Mouse (Mus musculus) forebrain, embryonic 10.5 days (tissue): ENCODE measurements around the gene Zswim7. TPM values are rescaled to one million over a fixed set of nuclear protein-coding genes. Genes with fewer than 3 reads are reported as not detected.
"Not testable (repeated sequence)": the region's sequence is repeated elsewhere in the genome, so short reads cannot be mapped to it uniquely, and the experiment has no call there.

Experiments used
- DNase-seq: peaks from one replicate; pipeline ENCODE4 v3.0.0-alpha.2; 2017; ENCODE audit warnings: low spot score; ENCODE audit errors: extremely low spot score
- H3K27ac ChIP-seq: fragments of 300-500 bp; sonication (generic); 2 replicates; pipeline ENCODE4 v1.5.1; 2016; ENCODE audit warnings: mild to moderate bottlenecking
- H3K27me3 ChIP-seq: fragments of 300-500 bp; sonication (generic); 2 replicates; pipeline ENCODE4 v1.6.1; 2016; ENCODE audit warnings: mild to moderate bottlenecking; ENCODE audit not compliant: poor library complexity, severe bottlenecking
- H3K36me3 ChIP-seq: fragments of 300-500 bp; sonication (generic); replicated peaks from 2 replicates; pipeline ENCODE4 v1.6.1; 2016; ENCODE audit warnings: mild to moderate bottlenecking, moderate library complexity
- H3K4me1 ChIP-seq: fragments of 300-500 bp; sonication (generic); 2 replicates; pipeline ENCODE4 v1.6.1; 2016
- H3K4me3 ChIP-seq: fragments of 300-500 bp; sonication (generic); 2 replicates; pipeline ENCODE4 v1.5.1; 2016; ENCODE audit warnings: mild to moderate bottlenecking, moderate library complexity
- H3K9me3 ChIP-seq: fragments of 300-500 bp; sonication (generic); 2 replicates; pipeline ENCODE4 v1.6.1; 2016; ENCODE audit warnings: mild to moderate bottlenecking, moderate library complexity
- WGBS: fragments of 180-500 bp; shearing (Covaris S2); methylation state at CpG from one replicate; pipeline ENCODE4 v1.1.7; 2016; 5-methylcytosine and 5-hydroxymethylcytosine counted together
- polyA plus RNA-seq: library from polyadenylated mRNA; unstranded; fragments of >200 nt; fragmentation: Nextera tagmentation; extraction: Ambion mirVana; gene quantifications from 2 replicates; pipeline ENCODE4 v1.2.1, GENCODE M21; 2016

Zswim7 gene
- 13.6 and 15.1 TPM in 2 replicates for polyA plus RNA-seq

DNA sequence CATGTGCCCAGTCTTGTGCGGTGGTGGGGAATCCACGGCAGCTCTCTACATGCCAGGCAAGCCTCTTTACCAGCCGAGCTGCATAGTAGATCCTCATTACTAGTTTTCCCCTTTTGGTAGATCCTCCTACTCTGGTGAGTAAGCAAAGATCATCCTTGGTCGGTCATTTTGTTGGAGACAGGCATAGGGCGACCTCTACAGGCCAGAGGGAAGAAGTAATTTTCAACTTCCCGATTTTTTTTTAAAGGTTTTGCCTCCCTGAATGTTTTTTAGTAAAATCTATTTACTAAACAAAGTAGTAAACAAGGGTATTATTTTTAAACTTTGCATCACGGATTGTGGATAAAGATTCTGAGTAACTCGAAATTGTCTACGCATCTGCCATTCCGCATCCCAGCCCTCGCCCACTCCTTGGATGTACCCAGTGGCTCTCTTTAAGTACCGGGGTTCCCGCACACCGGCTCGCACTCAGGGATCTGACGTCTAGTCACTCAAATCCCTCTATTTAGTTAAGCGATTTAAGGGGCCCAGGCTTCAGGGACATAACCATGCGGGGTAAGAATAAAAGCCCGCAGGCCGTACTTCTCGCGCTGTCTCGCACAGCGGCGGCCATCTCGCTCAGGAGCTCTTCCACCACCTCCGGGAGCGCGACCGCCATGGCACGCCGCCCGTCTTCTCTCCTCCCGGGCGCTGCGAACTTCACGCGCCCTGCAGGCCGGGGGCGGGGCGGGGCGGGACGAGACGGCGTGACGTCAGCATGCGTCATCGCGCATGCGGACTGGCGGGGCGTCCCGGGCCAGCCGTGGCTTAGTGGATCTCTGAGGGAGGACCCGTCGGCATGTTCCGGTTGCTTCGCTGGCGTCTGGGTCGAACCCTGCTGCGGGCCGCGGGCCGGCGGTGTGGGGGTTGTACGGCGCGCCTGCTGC, at the start of gene Zswim7, which contains the start of gene Ttc19:
Gene Zswim7, minus strand, starts transcription at position 701 of the 926 bp plus-strand sequence.
Gene Ttc19, plus strand, starts transcription at position 799 of the 926 bp plus-strand sequence.
- peaks cover 25% of the 10 kb centered on the region for H3K36me3 ChIP-seq
- no peaks in the 10 kb centered on the region for H3K27me3 ChIP-seq
- H3K4me1 ChIP-seq = peaks cover 16% of the 10 kb centered on the region
- no peaks in the 10 kb centered on the region for H3K9me3 ChIP-seq
- peak within 1 kb of the TSS; percentile 92 for H3K4me3 ChIP-seq
- under 1% methylated on average over 68 of the region's 68 CpGs for WGBS
- DNase-seq = peak; percentile 92
- H3K27ac ChIP-seq = peak within 1 kb of the TSS; percentile 91

DNA sequence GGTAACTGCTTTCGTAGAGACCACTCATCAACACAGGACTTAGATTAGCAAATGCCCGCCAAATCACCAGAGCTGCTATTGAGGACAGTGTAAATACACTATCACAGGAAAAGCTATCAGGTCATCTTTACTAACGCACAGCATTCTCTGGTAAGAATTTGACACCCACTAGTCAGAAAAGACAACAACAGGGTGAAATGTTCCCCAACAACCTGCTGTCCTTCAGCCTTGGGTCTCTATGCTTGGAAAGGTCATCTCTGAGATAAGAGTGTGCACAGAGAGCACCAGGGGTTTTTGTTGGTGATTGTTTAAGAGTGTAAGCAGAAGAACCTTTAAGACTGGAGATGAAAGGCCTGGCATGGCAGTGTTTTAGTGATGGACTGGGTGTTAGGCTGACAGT, 42.5 kb upstream of the Zswim7 start:
- Histone ChIP-seq H3K27me3 (no peaks in the 10 kb centered on the region), H3K4me1 (no peaks in the 10 kb centered on the region), H3K9me3 (no peaks in the 10 kb centered on the region), H3K27ac (no peak overlapping the region), H3K4me3 (no peak overlapping the region), H3K36me3 (peaks cover 99% of the 10 kb centered on the region)
- 93% methylated on average over 3 of the region's 3 CpGs for WGBS
- no peak for DNase-seq

DNA sequence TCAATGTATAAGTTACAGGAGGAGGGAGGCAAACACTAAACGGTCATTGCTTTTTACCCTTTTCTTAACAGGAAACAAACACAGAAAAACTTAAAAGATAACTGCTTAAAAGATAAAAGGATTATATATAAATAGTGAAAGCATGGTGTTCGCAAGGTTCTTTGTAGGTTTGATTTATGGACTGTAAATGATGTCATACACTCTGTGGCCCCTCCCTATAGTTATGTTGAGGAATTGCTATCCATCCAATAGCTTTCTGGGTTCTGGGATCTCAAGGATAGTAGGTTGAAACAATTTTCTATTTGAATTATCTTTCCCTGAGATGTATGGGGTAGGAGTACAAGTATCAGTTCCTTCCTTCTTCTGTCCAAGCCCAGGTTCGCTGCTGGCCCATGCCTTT, 38.9 kb upstream of the Zswim7 start:
- no peak for DNase-seq
- no peaks in the 10 kb centered on the region for H3K9me3 ChIP-seq
- H3K36me3 ChIP-seq = peaks cover 99% of the 10 kb centered on the region
- no peak overlapping the region for H3K4me3 ChIP-seq
- no peaks in the 10 kb centered on the region for H3K4me1 ChIP-seq
- WGBS = 96% methylated on average over 3 of the region's 3 CpGs
- no peaks in the 10 kb centered on the region for H3K27me3 ChIP-seq
- no peak overlapping the region for H3K27ac ChIP-seq

DNA sequence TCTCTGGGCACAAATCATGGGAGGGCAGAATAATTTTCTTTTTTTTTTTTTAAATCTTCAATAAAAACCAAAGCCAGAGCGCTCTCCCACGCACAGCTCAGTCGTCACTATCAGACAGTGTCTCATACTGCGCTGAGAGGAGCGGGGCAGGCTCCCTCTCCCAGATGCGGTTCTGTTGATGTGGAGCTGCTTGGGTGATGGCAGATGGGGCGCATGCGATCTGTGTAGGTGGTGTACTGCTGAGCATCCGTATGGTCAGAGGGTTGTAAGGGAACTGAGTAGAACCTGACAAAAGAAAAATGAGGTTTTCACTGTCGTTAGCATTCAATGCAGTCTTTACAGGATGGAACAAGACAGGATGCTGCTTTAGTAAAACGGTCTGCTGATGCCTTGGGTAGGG, 36.6 kb upstream of the Zswim7 start:
- 89% methylated on average over 11 of the region's 11 CpGs for WGBS
- no peak overlapping the region for H3K27ac ChIP-seq
- DNase-seq = no peak
- H3K9me3 ChIP-seq = no peaks in the 10 kb centered on the region
- no peak overlapping the region for H3K4me3 ChIP-seq
- peaks cover 99% of the 10 kb centered on the region for H3K36me3 ChIP-seq
- H3K4me1 ChIP-seq = no peaks in the 10 kb centered on the region
- no peaks in the 10 kb centered on the region for H3K27me3 ChIP-seq

DNA sequence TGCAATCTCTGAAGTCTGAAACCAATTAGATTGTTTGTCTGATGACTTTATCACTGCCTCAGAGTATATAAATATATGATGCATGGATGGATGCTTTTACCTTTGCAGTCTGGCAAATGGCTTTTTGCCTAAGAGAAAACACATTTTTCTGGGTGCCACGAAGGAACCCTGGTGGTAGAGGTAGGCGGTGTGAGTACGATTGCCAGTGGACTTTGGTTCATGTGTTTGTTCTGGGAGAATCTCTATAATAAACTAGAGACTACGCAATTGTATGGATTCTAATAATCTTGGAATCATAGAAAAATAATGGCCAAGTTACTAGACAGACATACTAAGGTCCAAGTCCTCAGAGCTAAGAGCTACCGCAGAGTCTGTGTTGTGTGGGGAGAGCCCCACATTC, 33.8 kb upstream of the Zswim7 start:
- H3K36me3 ChIP-seq = peaks cover 93% of the 10 kb centered on the region
- H3K4me3 ChIP-seq = no peak overlapping the region
- no peaks in the 10 kb centered on the region for H3K27me3 ChIP-seq
- no peak overlapping the region for H3K27ac ChIP-seq
- DNase-seq = no peak
- H3K4me1 ChIP-seq = no peaks in the 10 kb centered on the region
- H3K9me3 ChIP-seq = no peaks in the 10 kb centered on the region
- 95% methylated on average over 5 of the region's 5 CpGs for WGBS

DNA sequence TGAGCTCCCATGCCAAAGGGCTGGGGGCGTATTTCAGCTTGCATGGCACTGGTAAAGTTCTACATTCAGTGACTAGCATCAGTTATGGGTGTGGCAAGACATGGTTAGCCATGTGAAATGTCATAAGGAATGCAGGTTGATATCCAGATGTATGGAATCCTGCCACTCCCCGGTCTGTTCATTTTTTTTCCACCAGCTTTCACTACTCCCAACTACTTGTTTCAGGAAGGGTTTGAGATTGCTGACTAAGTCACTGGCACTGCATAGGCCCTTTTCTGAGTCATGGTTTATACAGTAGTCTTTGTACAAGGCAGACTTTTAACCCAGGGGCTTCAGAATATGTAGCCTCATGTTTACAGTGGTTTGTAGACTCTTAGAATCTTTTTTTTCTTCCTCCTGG, 28.1 kb upstream of the Zswim7 start:
- H3K9me3 ChIP-seq = no peaks in the 10 kb centered on the region
- H3K4me3 ChIP-seq = no peak overlapping the region
- DNase-seq = no peak
- peaks cover 72% of the 10 kb centered on the region for H3K36me3 ChIP-seq
- no peak overlapping the region for H3K27ac ChIP-seq
- no peaks in the 10 kb centered on the region for H3K4me1 ChIP-seq
- H3K27me3 ChIP-seq = no peaks in the 10 kb centered on the region
- WGBS = 93% methylated on average over 2 of the region's 2 CpGs

DNA sequence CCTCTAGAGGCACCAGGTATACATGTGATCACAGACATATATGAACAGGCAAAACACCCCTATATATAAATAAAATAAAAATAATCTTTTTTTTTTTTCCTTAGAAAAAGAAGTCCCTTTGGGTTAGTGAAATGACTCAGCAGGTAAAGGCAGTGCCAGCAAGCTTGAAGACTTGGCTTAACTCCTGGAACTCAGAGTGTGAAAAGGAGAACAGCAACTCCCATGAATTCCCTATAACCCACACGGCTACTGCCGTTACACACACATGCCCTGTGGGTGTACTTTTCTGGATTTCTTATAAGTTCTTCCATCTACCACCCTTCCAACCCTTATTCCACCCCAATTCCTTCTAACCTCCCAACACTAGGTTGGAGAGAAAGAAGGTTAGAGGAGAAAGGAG, 24.7 kb upstream of the Zswim7 start:
- Histone ChIP-seq H3K9me3 (no peaks in the 10 kb centered on the region), H3K4me1 (peaks cover 5% of the 10 kb centered on the region; the same call in 1 of the 2 replicates), H3K27ac (no peak overlapping the region), H3K36me3 (peaks cover 44% of the 10 kb centered on the region), H3K27me3 (no peaks in the 10 kb centered on the region), H3K4me3 (no peak overlapping the region)
- WGBS = 97% methylated on average over 2 of the region's 2 CpGs
- no peak for DNase-seq

DNA sequence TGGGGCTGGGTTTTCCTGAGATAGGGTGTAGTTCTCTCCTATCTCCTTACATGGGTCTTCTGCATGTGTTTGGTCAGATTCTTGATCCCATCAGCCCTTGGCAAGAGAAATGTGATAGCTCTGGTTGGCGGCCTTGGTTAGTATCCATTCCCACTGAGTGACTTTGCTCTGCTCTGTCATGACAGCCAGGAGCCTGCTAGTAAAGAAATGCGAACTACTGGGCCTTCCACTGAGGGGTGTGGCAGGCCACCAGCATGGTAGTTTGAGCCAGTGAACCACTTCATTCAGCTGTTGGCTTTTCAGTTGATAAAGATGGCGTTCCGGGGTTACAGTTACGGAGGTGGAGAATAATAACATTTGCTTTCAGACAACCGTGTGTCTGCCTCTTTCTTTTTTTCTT, 17.7 kb upstream of the Zswim7 start:
- H3K27me3 ChIP-seq = no peaks in the 10 kb centered on the region
- H3K9me3 ChIP-seq = no peaks in the 10 kb centered on the region
- no peak overlapping the region for H3K27ac ChIP-seq
- peaks cover 23% of the 10 kb centered on the region for H3K36me3 ChIP-seq
- no peak for DNase-seq
- no peak overlapping the region for H3K4me3 ChIP-seq
- 89% methylated on average over 6 of the region's 6 CpGs for WGBS
- peaks cover 5% of the 10 kb centered on the region; the same call in 1 of the 2 replicates for H3K4me1 ChIP-seq

DNA sequence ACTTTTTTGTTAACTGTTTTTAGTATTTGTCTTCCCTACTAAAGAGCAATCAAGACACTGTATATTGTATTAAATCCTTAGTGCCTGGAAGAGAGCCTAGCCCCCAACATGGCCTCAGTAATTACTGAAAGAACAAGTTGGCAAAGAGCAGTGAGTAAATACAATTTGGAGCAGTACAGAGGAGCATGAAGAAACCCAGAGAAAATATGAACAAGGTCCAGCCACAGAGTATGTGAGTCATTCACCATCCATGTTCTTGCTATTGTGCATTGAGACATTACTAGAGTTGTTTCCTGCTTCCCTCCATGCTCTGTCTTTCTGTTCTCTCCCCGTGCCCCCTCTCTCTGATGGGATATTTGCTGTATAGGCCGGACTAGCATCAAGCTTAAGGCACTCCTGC, 12.9 kb upstream of the Zswim7 start:
- Histone ChIP-seq H3K36me3 (peaks cover 45% of the 10 kb centered on the region), H3K4me3 (no peak overlapping the region), H3K27ac (no peak overlapping the region), H3K9me3 (no peaks in the 10 kb centered on the region), H3K27me3 (no peaks in the 10 kb centered on the region), H3K4me1 (no peaks in the 10 kb centered on the region)
- no peak for DNase-seq
- WGBS = 91% methylated on average over 2 of the region's 2 CpGs

DNA sequence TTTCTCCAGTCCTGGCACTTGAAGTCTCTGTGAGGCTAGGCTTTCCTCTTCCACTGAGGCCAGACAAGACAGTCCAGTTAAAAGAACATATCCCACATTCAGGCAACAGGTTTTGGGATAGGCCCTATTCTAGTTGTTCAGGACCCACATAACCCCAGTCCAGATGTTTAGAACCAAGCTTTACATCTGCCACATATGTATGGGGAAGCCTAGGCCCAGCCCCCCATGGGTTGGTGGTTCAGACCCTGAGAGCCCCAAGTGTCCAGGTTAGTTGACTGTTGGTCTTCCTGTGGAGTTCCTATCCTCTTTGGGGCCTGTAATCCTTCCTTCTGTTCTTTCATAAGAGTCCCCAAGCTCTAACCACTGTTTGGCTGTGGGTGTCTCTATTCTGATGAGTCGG, 6.5 kb upstream of the Zswim7 start:
- Histone ChIP-seq H3K4me1 (no peaks in the 10 kb centered on the region), H3K9me3 (no peaks in the 10 kb centered on the region), H3K27me3 (no peaks in the 10 kb centered on the region), H3K36me3 (peaks cover 71% of the 10 kb centered on the region), H3K4me3 (no peak overlapping the region), H3K27ac (no peak overlapping the region)
- 100% methylated on average over 1 of the region's 1 CpGs for WGBS
- no peak for DNase-seq

DNA sequence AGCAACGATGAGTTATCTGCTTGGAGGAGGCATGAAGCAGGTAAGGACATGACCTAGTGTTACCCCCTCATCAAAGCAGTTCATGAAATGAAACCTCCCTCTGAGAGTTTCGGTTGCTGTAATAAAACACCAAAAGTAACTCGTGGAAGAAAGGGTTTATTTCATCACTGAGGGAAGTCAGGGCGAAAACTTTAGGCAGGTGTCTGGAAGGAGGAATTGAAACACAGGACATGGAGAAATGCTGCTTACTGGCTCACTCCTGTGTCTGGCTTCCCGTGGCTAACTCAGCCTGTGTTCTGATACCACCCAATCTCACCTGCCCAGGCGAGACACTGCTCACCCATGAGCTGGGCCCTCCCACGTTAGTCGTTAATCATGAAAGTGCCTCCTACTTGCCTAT, 3.8 kb upstream of the Zswim7 start:
- Histone ChIP-seq H3K4me3 (no peak overlapping the region), H3K36me3 (peaks cover 60% of the 10 kb centered on the region), H3K4me1 (peaks cover 15% of the 10 kb centered on the region), H3K27me3 (no peaks in the 10 kb centered on the region), H3K9me3 (no peaks in the 10 kb centered on the region), H3K27ac (no peak overlapping the region)
- 88% methylated on average over 8 of the region's 8 CpGs for WGBS
- no peak for DNase-seq

DNA sequence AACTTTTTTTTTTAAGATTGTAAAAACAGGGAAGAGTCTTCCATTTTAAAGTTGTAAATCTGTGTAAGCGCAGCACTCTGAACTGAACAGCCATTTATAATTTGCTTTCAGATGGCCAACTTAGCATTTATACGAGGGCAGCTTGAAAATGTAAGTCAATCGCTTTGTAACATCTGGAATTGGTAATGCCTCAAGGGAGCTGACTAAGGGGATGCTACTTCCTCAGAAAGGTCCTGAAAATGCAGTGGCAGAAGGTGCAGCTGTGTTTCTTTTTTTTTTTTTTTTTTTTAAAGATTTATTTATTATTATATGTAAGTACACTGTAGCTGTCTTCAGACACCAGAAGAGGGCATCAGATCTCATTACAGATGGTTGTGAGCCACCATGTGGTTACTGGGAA, 2.8 kb upstream of the Zswim7 start:
- H3K9me3 ChIP-seq, H3K27ac ChIP-seq, H3K4me3 ChIP-seq, H3K27me3 ChIP-seq, DNase-seq: not testable (repeated sequence)
- Histone ChIP-seq H3K4me1 (peaks cover 16% of the 10 kb centered on the region), H3K36me3 (peaks cover 52% of the 10 kb centered on the region)
- 88% methylated on average over 3 of the region's 3 CpGs for WGBS

DNA sequence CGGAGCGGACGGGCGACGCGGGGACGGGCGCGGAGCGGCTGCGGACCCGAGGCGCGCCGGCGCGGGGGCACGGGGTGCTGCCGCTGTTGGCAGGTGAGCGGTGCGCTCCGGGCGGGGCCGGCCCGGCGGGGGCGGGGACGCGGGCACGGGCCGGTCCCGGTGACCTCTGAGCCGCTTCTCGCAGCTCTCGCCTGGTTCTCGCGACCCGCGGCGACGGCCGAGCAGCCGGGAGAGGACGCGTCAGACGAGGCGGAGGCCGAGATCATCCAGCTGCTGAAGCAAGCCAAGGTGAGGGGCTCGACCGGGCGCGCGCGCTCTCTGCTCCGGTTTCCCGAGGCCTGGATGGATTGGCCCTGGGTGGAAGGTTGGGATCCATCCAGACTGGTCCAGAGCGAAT, 424 bp upstream of the Zswim7 start:
- WGBS = under 1% methylated on average over 55 of the region's 57 CpGs
- H3K4me1 ChIP-seq = peaks cover 16% of the 10 kb centered on the region
- peak overlapping the region; percentile 91 for H3K27ac ChIP-seq
- no peaks in the 10 kb centered on the region for H3K27me3 ChIP-seq
- H3K4me3 ChIP-seq = peak overlapping the region; percentile 92
- H3K36me3 ChIP-seq = peaks cover 32% of the 10 kb centered on the region
- DNase-seq = no peak
- no peaks in the 10 kb centered on the region for H3K9me3 ChIP-seq
